Mouse (Mus musculus): ENCODE measurements around the gene Samd11.
A peak's percentile ranks its signal among the peaks of the same experiment; 100 is the strongest.

Gene Samd11

GRCm38 (mm10) chr4:156227752-156228392 is 27.6 kb downstream of the Samd11 start:
- Histone ChIP-seq H3K27me3 (ENCODE audit: control insufficient read depth, insufficient read depth, low read length, poor library complexity, severe bottlenecking) (no peaks in the 10 kb centered on the region), H3K36me3 (ENCODE audit: control insufficient read depth, insufficient read depth, low read length, poor library complexity, severe bottlenecking) (peaks cover 6% of the 10 kb centered on the region)
- DNase-seq (ENCODE audit: low read depth, low spot score): no peak

DNA sequence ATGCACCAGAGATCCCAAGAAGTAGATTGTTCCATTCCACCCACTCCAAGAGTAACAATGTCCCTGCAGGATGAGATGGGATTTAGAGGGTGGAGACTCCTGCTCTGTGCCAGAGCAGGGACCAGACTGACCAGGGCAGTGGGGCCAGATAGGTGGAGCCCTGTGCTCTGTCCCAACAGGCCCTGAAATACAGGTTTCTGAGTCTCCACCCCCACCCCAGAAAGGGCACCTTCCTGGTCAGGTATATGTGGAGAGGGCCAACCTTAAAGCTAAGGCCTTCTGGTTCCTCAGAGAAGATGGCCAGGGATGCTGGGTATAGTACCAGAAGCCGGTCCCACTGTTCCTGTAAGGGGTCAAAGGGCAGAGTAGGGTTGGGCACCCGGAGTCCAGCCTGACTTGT is 31.2 kb downstream of the Samd11 start:
- no peaks in the 10 kb centered on the region for H3K27me3 ChIP-seq (ENCODE audit: control insufficient read depth, insufficient read depth, low read length, poor library complexity, severe bottlenecking)
- no peaks in the 10 kb centered on the region for H3K36me3 ChIP-seq (ENCODE audit: control insufficient read depth, insufficient read depth, low read length, poor library complexity, severe bottlenecking)
- DNase-seq (ENCODE audit: low read depth, low spot score): no peak

GRCm38 (mm10) chr4:156219936-156220335 is 35.5 kb downstream of the Samd11 start:
- no peaks in the 10 kb centered on the region for H3K27me3 ChIP-seq (ENCODE audit: control insufficient read depth, insufficient read depth, low read length, poor library complexity, severe bottlenecking)
- H3K36me3 ChIP-seq (ENCODE audit: control insufficient read depth, insufficient read depth, low read length, poor library complexity, severe bottlenecking): no peaks in the 10 kb centered on the region
- no peak for DNase-seq (ENCODE audit: low read depth, low spot score)

DNA sequence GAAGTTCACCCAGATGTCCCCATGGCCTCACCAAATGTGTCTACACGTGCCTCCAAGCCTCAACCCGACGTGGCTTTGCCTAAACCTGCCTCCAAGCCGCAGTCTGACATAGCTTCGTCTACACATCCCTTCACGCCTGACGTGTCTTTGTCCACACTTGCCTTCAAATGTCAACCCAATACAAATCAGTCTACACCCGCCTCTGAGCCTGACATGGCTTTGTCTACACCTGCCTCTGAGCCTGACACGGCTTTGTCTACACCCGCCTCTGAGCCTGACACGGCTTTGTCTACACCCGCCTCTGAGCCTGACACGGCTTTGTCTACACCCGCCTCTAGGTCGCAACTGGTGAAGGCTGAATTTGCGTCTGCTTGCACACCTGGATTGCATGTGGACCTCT is 37.6 kb downstream of the Samd11 start:
- DNase-seq (ENCODE audit: low read depth, low spot score): no peak
- no peaks in the 10 kb centered on the region for H3K36me3 ChIP-seq (ENCODE audit: control insufficient read depth, insufficient read depth, low read length, poor library complexity, severe bottlenecking)
- no peaks in the 10 kb centered on the region for H3K27me3 ChIP-seq (ENCODE audit: control insufficient read depth, insufficient read depth, low read length, poor library complexity, severe bottlenecking)

- no peaks in the 10 kb centered on the region for H3K36me3 ChIP-seq (ENCODE audit: control insufficient read depth, insufficient read depth, low read length, poor library complexity, severe bottlenecking)
- H3K27me3 ChIP-seq (ENCODE audit: control insufficient read depth, insufficient read depth, low read length, poor library complexity, severe bottlenecking): no peaks in the 10 kb centered on the region
- DNase-seq (ENCODE audit: low read depth, low spot score): no peak
Measured at GRCm38 (mm10) chr4:156217022-156217669, 38.3 kb downstream of the Samd11 start.

- DNase-seq (ENCODE audit: low read depth, low spot score): no peak
- H3K36me3 ChIP-seq (ENCODE audit: control insufficient read depth, insufficient read depth, low read length, poor library complexity, severe bottlenecking): no peaks in the 10 kb centered on the region
- no peaks in the 10 kb centered on the region for H3K27me3 ChIP-seq (ENCODE audit: control insufficient read depth, insufficient read depth, low read length, poor library complexity, severe bottlenecking)
Measured at GRCm38 (mm10) chr4:156216196-156216595, 39.3 kb downstream of the Samd11 start.

DNA sequence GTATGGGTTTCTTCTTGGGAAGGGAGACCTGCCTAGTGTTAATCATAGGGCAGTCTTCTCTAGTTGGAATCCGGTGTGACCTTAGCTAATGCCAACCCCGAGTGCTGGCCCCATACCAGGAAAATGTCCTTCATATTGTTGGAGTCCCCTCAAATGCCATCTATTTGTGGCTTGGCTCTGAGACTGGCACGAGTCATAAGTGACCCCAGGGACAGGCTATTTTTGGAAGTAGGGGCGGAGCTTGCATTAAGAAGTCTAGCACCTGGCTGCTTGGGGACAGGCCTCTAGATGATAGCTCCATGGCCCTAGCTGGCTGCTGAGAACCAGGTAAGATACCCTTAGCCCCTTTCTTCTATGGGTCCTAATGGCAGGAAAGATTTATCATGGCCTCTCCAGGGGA is 39.8 kb downstream of the Samd11 start, which contains the start of gene Perm1:
Perm1 (plus strand) TSS at position 220 of the 400 bp plus-strand sequence.
- Histone ChIP-seq H3K36me3 (ENCODE audit: control insufficient read depth, insufficient read depth, low read length, poor library complexity, severe bottlenecking) (no peaks in the 10 kb centered on the region), H3K27me3 (ENCODE audit: control insufficient read depth, insufficient read depth, low read length, poor library complexity, severe bottlenecking) (no peaks in the 10 kb centered on the region)
- peak; percentile 19 for DNase-seq (ENCODE audit: low read depth, low spot score)

- Histone ChIP-seq H3K27me3 (ENCODE audit: control insufficient read depth, insufficient read depth, low read length, poor library complexity, severe bottlenecking) (no peaks in the 10 kb centered on the region), H3K36me3 (ENCODE audit: control insufficient read depth, insufficient read depth, low read length, poor library complexity, severe bottlenecking) (no peaks in the 10 kb centered on the region)
- DNase-seq (ENCODE audit: low read depth, low spot score): no peak
Measured at GRCm38 (mm10) chr4:156213134-156213533, 42.3 kb downstream of the Samd11 start.

GRCm38 (mm10) chr4:156209963-156210635 is 45.4 kb downstream of the Samd11 start:
- no peaks in the 10 kb centered on the region for H3K36me3 ChIP-seq (ENCODE audit: control insufficient read depth, insufficient read depth, low read length, poor library complexity, severe bottlenecking)
- no peak for DNase-seq (ENCODE audit: low read depth, low spot score)
- H3K27me3 ChIP-seq (ENCODE audit: control insufficient read depth, insufficient read depth, low read length, poor library complexity, severe bottlenecking): no peaks in the 10 kb centered on the region

DNA sequence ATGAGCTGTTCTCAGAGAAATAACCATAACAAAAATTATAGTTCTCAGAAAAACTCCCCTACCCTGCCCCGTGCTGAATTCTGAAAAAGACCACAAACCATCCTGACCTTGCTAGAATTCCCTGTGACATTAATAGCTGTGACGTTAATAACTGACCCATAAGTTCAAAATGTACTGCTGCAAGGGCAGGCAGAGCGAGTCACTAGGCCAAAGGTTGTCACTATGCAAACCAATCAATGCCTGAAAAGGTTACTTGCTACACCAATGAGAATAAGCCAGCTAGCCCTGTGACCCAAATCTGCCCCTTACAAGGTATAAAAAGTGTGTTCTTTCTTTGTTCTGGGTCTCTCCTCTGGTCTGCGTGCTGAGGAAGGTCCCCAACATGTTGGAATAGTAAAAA is 46.6 kb downstream of the Samd11 start:
- DNase-seq (ENCODE audit: low read depth, low spot score): no peak
- no peaks in the 10 kb centered on the region for H3K27me3 ChIP-seq (ENCODE audit: control insufficient read depth, insufficient read depth, low read length, poor library complexity, severe bottlenecking)
- no peaks in the 10 kb centered on the region for H3K36me3 ChIP-seq (ENCODE audit: control insufficient read depth, insufficient read depth, low read length, poor library complexity, severe bottlenecking)

DNA sequence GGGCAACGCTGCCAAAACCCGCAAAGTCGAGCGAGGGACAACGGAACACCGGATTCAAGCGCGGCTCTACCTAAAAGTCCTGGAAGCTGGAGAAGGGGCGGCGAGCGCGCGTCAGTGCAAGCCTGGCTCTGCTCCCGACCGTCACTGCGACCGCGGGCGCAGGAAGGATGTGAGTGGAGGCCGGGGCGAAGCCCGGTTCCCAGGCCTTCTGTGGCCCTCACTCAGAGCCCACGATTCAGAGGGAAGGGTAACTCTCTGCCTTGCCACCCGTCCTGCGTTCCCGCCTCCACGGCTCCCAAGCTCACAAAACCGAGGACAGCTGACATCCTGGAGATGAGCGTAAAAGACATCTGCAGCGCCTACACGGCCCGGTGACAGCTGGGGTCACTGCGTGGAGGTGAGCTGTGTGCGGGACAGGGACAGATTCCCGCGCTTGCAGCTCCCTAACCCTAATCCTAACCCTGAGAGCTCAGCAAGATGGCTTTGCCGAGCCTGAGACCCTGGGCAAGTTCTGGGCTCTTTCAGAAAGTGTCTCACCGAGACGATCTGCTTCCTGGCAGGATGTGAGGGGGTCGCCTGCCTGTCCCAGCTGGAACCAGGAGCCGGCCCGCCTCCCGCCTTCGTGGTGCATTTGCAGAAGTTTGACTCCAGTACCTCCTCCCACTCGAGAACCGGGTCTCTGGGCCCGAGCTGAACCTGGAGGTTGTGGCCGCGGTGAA is 51.9 kb downstream of the Samd11 start:
- peak; percentile 32 for DNase-seq (ENCODE audit: low read depth, low spot score)
- H3K36me3 ChIP-seq (ENCODE audit: control insufficient read depth, insufficient read depth, low read length, poor library complexity, severe bottlenecking): no peaks in the 10 kb centered on the region
- no peaks in the 10 kb centered on the region for H3K27me3 ChIP-seq (ENCODE audit: control insufficient read depth, insufficient read depth, low read length, poor library complexity, severe bottlenecking)

DNA sequence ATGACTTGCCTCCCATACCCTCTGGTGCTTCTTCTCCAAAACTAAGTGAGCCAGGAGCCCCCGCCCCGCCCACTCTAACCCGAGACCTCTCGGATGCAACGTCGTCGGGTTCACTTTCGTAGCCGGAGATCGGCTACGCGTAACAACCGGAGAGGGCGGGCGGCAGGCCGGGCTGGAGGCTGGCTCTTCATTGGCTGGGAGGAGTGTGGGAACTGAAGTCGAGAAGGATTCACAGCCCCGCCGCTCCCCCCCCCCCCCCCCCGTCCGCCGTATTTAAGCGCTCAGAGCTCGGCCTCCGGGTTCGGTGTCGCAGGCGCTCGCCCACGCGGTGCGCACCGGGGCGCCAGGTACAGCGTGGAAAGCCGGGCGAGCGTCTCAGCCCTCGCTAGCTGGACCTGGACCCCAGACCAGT is 52.5 kb downstream of the Samd11 start, which contains the start of gene AW011738:
AW011738 (plus strand) TSS at position 304 of the 412 bp plus-strand sequence.
- Histone ChIP-seq H3K36me3 (ENCODE audit: control insufficient read depth, insufficient read depth, low read length, poor library complexity, severe bottlenecking) (no peaks in the 10 kb centered on the region), H3K27me3 (ENCODE audit: control insufficient read depth, insufficient read depth, low read length, poor library complexity, severe bottlenecking) (no peaks in the 10 kb centered on the region)
- DNase-seq (ENCODE audit: low read depth, low spot score): peak; percentile 85

GRCm38 (mm10) chr4:156202462-156202893 is 53.0 kb downstream of the Samd11 start:
- Histone ChIP-seq H3K36me3 (ENCODE audit: control insufficient read depth, insufficient read depth, low read length, poor library complexity, severe bottlenecking) (no peaks in the 10 kb centered on the region), H3K27me3 (ENCODE audit: control insufficient read depth, insufficient read depth, low read length, poor library complexity, severe bottlenecking) (no peaks in the 10 kb centered on the region)
- no peak for DNase-seq (ENCODE audit: low read depth, low spot score)

DNA sequence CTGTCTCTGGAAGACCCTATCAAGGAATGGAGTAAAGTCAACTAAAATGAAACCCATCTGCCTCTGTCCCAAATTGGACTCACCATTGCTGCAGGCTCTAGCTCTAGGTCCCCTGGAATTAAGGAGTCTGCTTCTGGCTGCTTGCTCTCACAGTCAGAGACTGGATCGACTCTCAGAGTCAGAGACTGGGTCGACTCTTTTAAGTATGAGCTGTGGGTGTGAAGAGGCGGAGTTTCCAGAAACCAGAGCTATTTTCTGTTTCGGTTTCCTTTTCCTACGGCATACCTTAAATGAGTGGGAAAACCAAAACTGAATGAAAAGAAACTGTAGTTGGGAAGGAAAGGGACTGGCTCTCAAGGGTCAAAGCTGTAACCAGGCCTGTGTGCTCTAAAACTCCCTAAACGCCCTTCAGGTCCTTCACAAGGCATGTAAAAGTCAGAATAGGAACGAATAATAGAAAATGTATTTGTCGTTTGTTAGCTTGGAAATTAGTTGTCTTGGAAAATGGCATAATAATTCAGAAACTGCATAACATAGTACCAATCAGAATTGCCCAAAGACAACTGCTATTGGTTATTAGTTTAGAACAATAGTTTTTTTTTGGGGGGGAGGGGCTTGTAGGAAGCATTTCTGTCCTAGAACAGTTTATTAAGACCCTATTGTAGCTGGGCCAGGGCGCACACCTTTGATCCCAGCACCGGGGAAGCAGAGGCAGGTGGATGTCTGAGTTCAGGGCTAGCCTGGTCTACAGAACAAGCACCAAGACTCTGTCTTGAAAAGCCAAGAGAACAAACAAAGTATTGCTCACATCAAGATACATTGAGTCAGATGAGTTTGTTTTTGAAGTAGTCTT is 54.6 kb downstream of the Samd11 start, which contains the start of gene Isg15:
Isg15 (minus strand) TSS at position 196 of the 853 bp plus-strand sequence.
- peak; percentile 64 for DNase-seq (ENCODE audit: low read depth, low spot score)
- no peaks in the 10 kb centered on the region; the same call in 1 of the 2 replicates for H3K27me3 ChIP-seq (ENCODE audit: control insufficient read depth, insufficient read depth, low read length, poor library complexity, severe bottlenecking)

More for the DNA sequence above, 54.6 kb downstream of the Samd11 start, which contains the start of gene Isg15:
- H3K36me3 ChIP-seq (ENCODE audit: control insufficient read depth, insufficient read depth, low read length, poor library complexity, severe bottlenecking): no peaks in the 10 kb centered on the region

Measured in splenic B cell, adult 2 months (primary cell).